Mouse (Mus musculus) hindbrain, embryonic 14.5 days (tissue): Measurements from ENCODE around the gene Oosp1. TPM values are rescaled to one million over a fixed set of nuclear protein-coding genes. Genes with fewer than 3 reads are reported as not detected.

Experiments used
- ATAC-seq: fragments of 200-750 bp; cut with Nextera tagmentation; 2 replicates; pipeline ENCODE4 v1.8.0; 2017; ENCODE audit warnings: moderate number of reproducible peaks, mild to moderate bottlenecking, moderate TSS enrichment, moderate library complexity; ENCODE audit not compliant: low FRiP score
- DNase-seq: peaks from one replicate; pipeline ENCODE4 v3.0.0-alpha.2; 2015; ENCODE audit warnings: low spot score
- H3K27ac ChIP-seq: fragments of 300-500 bp; sonication (generic); 2 replicates; pipeline ENCODE4 v1.5.1; 2014; ENCODE audit warnings: mild to moderate bottlenecking, moderate library complexity
- H3K27me3 ChIP-seq: fragments of 300-500 bp; sonication (generic); 2 replicates; pipeline ENCODE4 v1.6.1; 2014; ENCODE audit warnings: mild to moderate bottlenecking, low read length, mixed read lengths; ENCODE audit not compliant: control insufficient read depth, insufficient read depth
- H3K36me3 ChIP-seq: fragments of 300-500 bp; sonication (generic); replicated peaks from 2 replicates; pipeline ENCODE4 v1.6.1; 2014; ENCODE audit not compliant: control insufficient read depth, insufficient read depth
- H3K4me1 ChIP-seq: fragments of 300-500 bp; sonication (generic); replicated peaks from 2 replicates; pipeline ENCODE4 v1.6.1; 2014; ENCODE audit warnings: antibody characterized with exemption, low read length, mixed read lengths; ENCODE audit not compliant: control insufficient read depth, insufficient read depth
- H3K4me2 ChIP-seq: fragments of 300-500 bp; sonication (generic); replicated peaks from 2 replicates; pipeline ENCODE4 v1.6.1; 2014; ENCODE audit warnings: mild to moderate bottlenecking, moderate library complexity
- H3K4me3 ChIP-seq: fragments of 300-500 bp; sonication (generic); replicated peaks from 2 replicates; pipeline ENCODE4 v1.5.1; 2014; ENCODE audit warnings: mild to moderate bottlenecking, low read length
- H3K9ac ChIP-seq: fragments of 300-500 bp; sonication (generic); 2 replicates; pipeline ENCODE4 v1.6.1; 2014
- H3K9me3 ChIP-seq: fragments of 300-500 bp; sonication (generic); 2 replicates; pipeline ENCODE4 v1.6.1; 2016; ENCODE audit warnings: low read length; ENCODE audit not compliant: control insufficient read depth
- WGBS: fragments of 180-500 bp; shearing (Covaris S2); extraction: QIAGEN DNeasy Blood & Tissue Kit; methylation state at CpG from one replicate; pipeline ENCODE4 v1.1.7; 2014; 5-methylcytosine and 5-hydroxymethylcytosine counted together
- polyA plus RNA-seq: library from polyadenylated mRNA; unstranded; fragments of >200 nt; fragmentation: Nextera tagmentation; extraction: Ambion mirVana; gene quantifications from 2 replicates; pipeline ENCODE4 v1.2.1, GENCODE M21; 2014

Gene Oosp1
- polyA plus RNA-seq, result not detected in 2 replicates

- Histone ChIP-seq H3K9ac (no peak within 1 kb of the TSS), H3K9me3 (no peaks in the 10 kb centered on the region), H3K4me3 (no peak within 1 kb of the TSS), H3K27me3 (no peaks in the 10 kb centered on the region), H3K4me1 (no peaks in the 10 kb centered on the region), H3K4me2 (no peak within 1 kb of the TSS), H3K27ac (no peak within 1 kb of the TSS), H3K36me3 (no peaks in the 10 kb centered on the region)
- ATAC-seq (no peak), DNase-seq (no peak)
- WGBS, result 82% methylated on average over 5 of the region's 5 CpGs
Measured at GRCm38 (mm10) chr19:11690839-11691238, at the start of gene Oosp1. TSS of gene Oosp1 (minus strand) at chr19:11691150.

DNA sequence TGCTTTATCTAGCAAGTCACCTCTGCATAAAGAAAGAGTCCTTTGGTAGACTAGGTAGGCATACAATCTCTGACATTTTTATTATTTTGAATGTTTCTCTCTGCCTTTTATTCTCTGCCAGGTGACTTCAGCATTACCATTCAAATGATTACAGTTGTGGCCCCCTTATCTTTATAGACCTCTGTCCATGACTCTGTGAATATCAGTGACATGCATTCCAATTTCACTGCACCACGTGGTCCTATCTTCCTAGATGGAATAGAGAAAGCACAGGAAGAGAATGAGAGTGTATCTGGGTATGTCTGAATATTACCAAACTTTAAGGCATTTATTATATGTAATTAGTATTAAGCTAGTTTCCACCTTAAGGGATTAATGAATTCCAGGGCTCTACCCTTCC lies 45.5 kb upstream of the Oosp1 start:
- no peak for ATAC-seq
- 56% methylated on average over 1 of the region's 1 CpGs for WGBS
- no peaks in the 10 kb centered on the region for H3K4me1 ChIP-seq

DNA sequence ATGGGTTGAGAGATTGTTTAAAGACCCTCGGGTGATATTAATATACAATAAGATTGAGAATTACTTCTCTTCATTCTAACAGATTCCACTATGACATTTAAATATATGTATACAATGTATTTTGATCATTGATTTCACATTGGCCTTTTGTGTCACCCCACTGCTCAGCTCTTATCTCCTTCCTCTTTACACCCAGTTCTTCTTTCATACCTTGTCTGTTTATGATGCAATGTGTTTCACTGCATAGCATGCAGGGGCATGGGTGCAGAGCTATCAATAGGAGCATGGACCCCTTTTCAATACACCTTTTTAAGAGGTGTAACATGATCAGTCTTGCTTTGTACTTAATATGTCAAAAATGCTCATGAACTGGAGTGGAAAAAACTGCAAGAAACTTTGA lies 39.3 kb upstream of the Oosp1 start:
- Histone ChIP-seq H3K27me3 (no peaks in the 10 kb centered on the region), H3K4me1 (no peaks in the 10 kb centered on the region), H3K9ac (no peak overlapping the region), H3K4me3 (no peak overlapping the region), H3K9me3 (no peaks in the 10 kb centered on the region), H3K27ac (no peak overlapping the region), H3K4me2 (no peak overlapping the region), H3K36me3 (no peaks in the 10 kb centered on the region)
- WGBS, result 86% methylated on average over 1 of the region's 1 CpGs
- ATAC-seq (no peak), DNase-seq (no peak)

More for the DNA sequence above, 45.5 kb upstream of the Oosp1 start:
- no peak overlapping the region for H3K9ac ChIP-seq
- H3K4me3 ChIP-seq, result no peak overlapping the region
- H3K9me3 ChIP-seq, result no peaks in the 10 kb centered on the region
- H3K27me3 ChIP-seq, result no peaks in the 10 kb centered on the region
- H3K4me2 ChIP-seq, result no peak overlapping the region
- DNase-seq, result no peak
- H3K27ac ChIP-seq, result no peak overlapping the region
- H3K36me3 ChIP-seq, result no peaks in the 10 kb centered on the region

DNA sequence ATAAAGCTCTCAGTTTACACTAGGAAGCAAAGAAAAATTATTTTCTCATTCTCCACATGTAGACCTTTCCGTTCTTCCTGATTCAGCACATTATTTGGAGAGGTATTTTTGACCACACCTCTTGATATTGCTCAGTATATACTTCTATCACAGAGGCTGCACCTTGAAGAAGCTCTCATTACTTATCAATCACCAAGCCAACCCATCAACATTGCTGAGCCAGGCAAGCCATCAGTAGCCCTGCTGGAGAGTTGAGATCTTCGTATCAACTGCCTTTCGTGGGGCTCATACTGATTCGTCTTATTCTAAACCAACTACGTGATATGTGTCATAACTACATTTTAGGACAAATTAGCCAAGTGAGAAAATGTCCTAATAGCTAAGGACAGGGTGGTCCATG lies 36.4 kb upstream of the Oosp1 start:
- H3K36me3 ChIP-seq, result no peaks in the 10 kb centered on the region
- no peaks in the 10 kb centered on the region for H3K27me3 ChIP-seq
- WGBS, result 94% methylated on average over 5 of the region's 5 CpGs
- H3K27ac ChIP-seq, result no peak overlapping the region
- H3K9ac ChIP-seq, result no peak overlapping the region
- H3K4me1 ChIP-seq, result no peaks in the 10 kb centered on the region
- DNase-seq (no peak), ATAC-seq (no peak)
- H3K9me3 ChIP-seq, result no peaks in the 10 kb centered on the region
- H3K4me2 ChIP-seq, result no peak overlapping the region
- H3K4me3 ChIP-seq, result no peak overlapping the region

GRCm38 (mm10) chr19:11725915-11726314 lies 35.0 kb upstream of the Oosp1 start:
- no peak overlapping the region for H3K4me2 ChIP-seq
- no peak overlapping the region for H3K27ac ChIP-seq
- DNase-seq, result no peak
- no peaks in the 10 kb centered on the region for H3K4me1 ChIP-seq
- no peaks in the 10 kb centered on the region for H3K9me3 ChIP-seq
- no peak for ATAC-seq
- H3K4me3 ChIP-seq, result no peak overlapping the region
- WGBS, result 89% methylated on average over 2 of the region's 2 CpGs
- no peaks in the 10 kb centered on the region for H3K27me3 ChIP-seq
- H3K9ac ChIP-seq, result no peak overlapping the region
- no peaks in the 10 kb centered on the region for H3K36me3 ChIP-seq

- no peak for ATAC-seq
- 90% methylated on average over 6 of the region's 6 CpGs for WGBS
Measured at GRCm38 (mm10) chr19:11724275-11724674, 33.3 kb upstream of the Oosp1 start.

DNA sequence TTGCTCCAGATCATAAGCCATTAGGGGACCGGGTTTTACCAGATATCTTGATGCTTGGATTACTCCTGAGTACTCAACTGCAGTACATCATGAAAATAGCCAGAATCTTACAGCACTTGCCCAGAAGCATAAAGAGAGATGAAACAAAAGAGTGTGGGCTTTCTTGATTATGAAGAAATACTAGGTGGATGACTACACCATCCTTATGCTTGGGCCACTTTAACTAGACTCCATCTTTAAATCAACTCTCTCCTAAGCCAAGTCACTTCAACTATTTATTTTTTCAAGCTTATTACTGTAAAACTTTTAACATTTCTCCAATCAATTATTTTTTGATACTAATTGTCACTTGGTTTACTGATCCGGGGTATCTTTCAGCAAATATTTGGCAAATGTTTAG lies 32.9 kb upstream of the Oosp1 start:
- Histone ChIP-seq H3K27me3 (no peaks in the 10 kb centered on the region), H3K4me2 (no peak overlapping the region), H3K9me3 (no peaks in the 10 kb centered on the region), H3K4me3 (no peak overlapping the region), H3K9ac (no peak overlapping the region), H3K4me1 (no peaks in the 10 kb centered on the region), H3K36me3 (no peaks in the 10 kb centered on the region), H3K27ac (no peak overlapping the region)
- ATAC-seq (no peak), DNase-seq (no peak)
- 95% methylated on average over 2 of the region's 2 CpGs for WGBS

More at GRCm38 (mm10) chr19:11724275-11724674, 33.3 kb upstream of the Oosp1 start:
- Histone ChIP-seq H3K27me3 (no peaks in the 10 kb centered on the region), H3K4me1 (no peaks in the 10 kb centered on the region), H3K27ac (no peak overlapping the region), H3K4me3 (no peak overlapping the region), H3K9me3 (no peaks in the 10 kb centered on the region), H3K36me3 (no peaks in the 10 kb centered on the region), H3K9ac (no peak overlapping the region), H3K4me2 (no peak overlapping the region)
- DNase-seq, result no peak

GRCm38 (mm10) chr19:11720071-11720470 lies 29.1 kb upstream of the Oosp1 start:
- H3K27ac ChIP-seq, result no peak overlapping the region
- no peaks in the 10 kb centered on the region for H3K9me3 ChIP-seq
- H3K4me3 ChIP-seq, result no peak overlapping the region
- H3K27me3 ChIP-seq, result no peaks in the 10 kb centered on the region
- H3K36me3 ChIP-seq, result no peaks in the 10 kb centered on the region
- no peak overlapping the region for H3K9ac ChIP-seq
- no peak for ATAC-seq
- no peak for DNase-seq
- no peak overlapping the region for H3K4me2 ChIP-seq
- 86% methylated on average over 3 of the region's 3 CpGs for WGBS
- H3K4me1 ChIP-seq, result no peaks in the 10 kb centered on the region

GRCm38 (mm10) chr19:11712451-11712850 lies 21.5 kb upstream of the Oosp1 start:
- no peak overlapping the region for H3K4me2 ChIP-seq
- H3K9me3 ChIP-seq, result no peaks in the 10 kb centered on the region
- 80% methylated on average over 4 of the region's 4 CpGs for WGBS
- no peaks in the 10 kb centered on the region for H3K36me3 ChIP-seq
- no peak overlapping the region for H3K4me3 ChIP-seq
- H3K4me1 ChIP-seq, result no peaks in the 10 kb centered on the region
- ATAC-seq (no peak), DNase-seq (no peak)
- no peak overlapping the region for H3K9ac ChIP-seq
- H3K27ac ChIP-seq, result no peak overlapping the region
- H3K27me3 ChIP-seq, result no peaks in the 10 kb centered on the region

DNA sequence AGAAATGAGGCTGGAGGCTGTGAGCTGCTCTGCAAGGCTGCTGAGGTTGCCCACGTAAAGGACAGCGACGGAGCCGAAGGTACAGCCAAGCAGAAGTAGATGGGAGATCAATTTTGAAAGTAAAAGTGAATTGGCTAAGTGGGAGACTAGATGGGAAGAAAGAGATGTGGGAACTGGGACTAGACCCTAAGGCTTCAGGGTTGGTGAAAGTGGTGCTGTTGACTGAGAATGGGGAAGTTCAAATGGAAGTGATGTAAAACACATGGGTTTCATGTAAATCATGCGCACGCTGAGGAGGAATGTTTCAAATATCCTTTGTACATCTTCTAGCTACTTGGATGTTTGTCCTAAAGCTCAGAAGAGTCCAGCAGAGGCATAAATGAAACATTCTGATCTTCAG lies 7.4 kb upstream of the Oosp1 start:
- ATAC-seq (no peak), DNase-seq (no peak)
- no peak overlapping the region for H3K27ac ChIP-seq
- H3K36me3 ChIP-seq, result no peaks in the 10 kb centered on the region
- no peak overlapping the region for H3K4me2 ChIP-seq
- no peaks in the 10 kb centered on the region for H3K9me3 ChIP-seq
- no peak overlapping the region for H3K9ac ChIP-seq
- no peak overlapping the region for H3K4me3 ChIP-seq
- H3K27me3 ChIP-seq, result no peaks in the 10 kb centered on the region
- 90% methylated on average over 6 of the region's 6 CpGs for WGBS
- H3K4me1 ChIP-seq, result no peaks in the 10 kb centered on the region
